Mouse (Mus musculus): ENCODE measurements around the gene Gab1. TPM values are rescaled to one million over a fixed set of nuclear protein-coding genes. Genes with fewer than 3 reads are reported as not detected.
"Not testable (repeated sequence)": the region's sequence is repeated elsewhere in the genome, so short reads cannot be mapped to it uniquely, and the experiment has no call there.

The Gab1 gene
- total RNA-seq, 2 experiments from 2014 or later: 41.2 to 51.1 TPM

- intact Hi-C loops (cut with DNase I): loop anchor here (2.0 kb wide), 1 partner anchor 38 kb away; no protein-coding TSS in a partner anchor
- no peak for DNase-seq
These were observed 103.9 kb downstream of the Gab1 start for GRCm38 (mm10) chr8:80776436-80776835.

GRCm38 (mm10) chr8:80772732-80773460 lies 107.4 kb downstream of the Gab1 start:
- intact Hi-C loops (cut with DNase I): loop anchor here (1.0 to 2.0 kb wide), 2 partner anchors 105 to 224 kb away; no protein-coding TSS in a partner anchor
- DNase-seq: peak; percentile 45 to 48

- no peak for DNase-seq
- intact Hi-C loops (cut with DNase I): no loop called here
These were observed 111.9 kb downstream of the Gab1 start for GRCm38 (mm10) chr8:80768451-80768850.

- intact Hi-C loops (cut with DNase I): loop anchor here (2.0 to 5.0 kb wide), 2 partner anchors 124 to 240 kb away; no protein-coding TSS in a partner anchor
- peak; percentile 86 to 92 for DNase-seq
These were observed 127.2 kb downstream of the Gab1 start for GRCm38 (mm10) chr8:80753017-80753715.

- DNase-seq: no peak
- intact Hi-C loops (cut with DNase I): loop anchor here (2.0 to 5.0 kb wide), 2 partner anchors 125 to 240 kb away; no protein-coding TSS in a partner anchor
These were observed 127.9 kb downstream of the Gab1 start for GRCm38 (mm10) chr8:80752429-80752828.

- intact Hi-C loops (cut with DNase I): no loop called here
- no peak for DNase-seq
These were observed 131.2 kb downstream of the Gab1 start for GRCm38 (mm10) chr8:80749091-80749490.

GRCm38 (mm10) chr8:80739932-80740331 lies 140.4 kb downstream of the Gab1 start:
- intact Hi-C loops (cut with DNase I): no loop called here
- no peak for DNase-seq

GRCm38 (mm10) chr8:80739155-80739924 lies 141.0 kb downstream of the Gab1 start, which contains the start of gene Smarca5:
Gene Smarca5, minus strand, starts transcription at chr8:80739497.
- DNase-seq: peak; percentile 96 to 97

GRCm38 (mm10) chr8:80738388-80739154 lies 141.7 kb downstream of the Gab1 start:
- intact Hi-C loops (cut with DNase I): no loop called here

More at GRCm38 (mm10) chr8:80739155-80739924, 141.0 kb downstream of the Gab1 start, which contains the start of gene Smarca5:
- intact Hi-C loops (cut with DNase I): not testable (repeated sequence)

GRCm38 (mm10) chr8:80738046-80738387 lies 142.3 kb downstream of the Gab1 start:
- DNase-seq: peak; percentile 42 to 50
- intact Hi-C loops (cut with DNase I): no loop called here

More at GRCm38 (mm10) chr8:80738388-80739154, 141.7 kb downstream of the Gab1 start:
- peak; percentile 52 to 58 for DNase-seq

- intact Hi-C loops (cut with DNase I): no loop called here
- no peak for DNase-seq
These were observed 148.0 kb downstream of the Gab1 start for GRCm38 (mm10) chr8:80732326-80732725.

- DNase-seq: no peak
- intact Hi-C loops (cut with DNase I): no loop called here
These were observed 165.9 kb downstream of the Gab1 start for GRCm38 (mm10) chr8:80714461-80714860.

Other genes starting within 250 kb of the Gab1 start
- gene Smarca5, start 141.0 kb downstream of the Gab1 start, total RNA-seq (2021): 10 to 100 TPM; 40.4 to 44.6 TPM
- gene Usp38, start 134.4 kb upstream of the Gab1 start, total RNA-seq (2021): 10 to 100 TPM; 22.3 to 23.3 TPM